In the genomic region with DNA sequence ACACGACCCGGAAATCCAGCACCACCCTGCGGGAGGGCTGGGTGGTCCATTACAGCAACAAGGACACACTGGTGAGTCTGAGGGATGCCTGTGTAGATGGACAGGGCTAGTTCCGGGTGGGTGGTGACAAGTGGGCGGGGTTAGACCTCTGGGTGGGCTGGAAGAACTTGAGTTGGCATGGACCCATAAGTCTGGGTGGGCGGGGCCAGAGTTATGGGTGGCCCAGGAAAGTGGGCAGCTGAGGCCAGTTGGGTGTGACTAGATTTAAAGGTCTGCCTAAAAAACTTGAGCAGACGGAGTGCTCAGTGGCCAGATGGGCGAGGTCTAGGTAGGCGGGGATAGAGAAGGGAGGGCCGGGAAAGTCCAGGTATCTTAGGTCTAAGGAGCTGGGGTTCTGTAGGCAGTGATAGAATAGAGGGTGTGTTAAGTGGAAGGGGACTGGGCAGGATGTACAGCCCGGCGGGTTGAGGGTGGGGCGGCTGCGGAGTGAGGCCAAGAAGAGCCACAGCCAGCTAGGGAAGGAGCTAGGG, we compare ENCODE assay signal across 14 mouse cellular contexts. TPM values are rescaled to one million over a fixed set of nuclear protein-coding genes. Genes with fewer than 3 reads are reported as not detected.
DNase-seq lines count a peak whose midpoint lies in the region; ATAC-seq and TF ChIP-seq lines count a peak whose summit lies in the region.
"Had no signal": no experiment of that assay in that cellular context is flagged by ENCODE, and none has a peak within 500 bp of the region (broad histone marks: within the 10 kb centered on the region; RNA-seq: fewer than 3 reads in every experiment).

No protein-coding gene starts in this region.

- TF ChIP-seq POLR2A in lung, adult 2 months (IDR thresholded peaks at IDR 0.05; ENCODE audit: borderline replicate concordance, extremely low read depth, low read depth, low read length) = no peak

- TF ChIP-seq CTCF in forebrain, postnatal 0 days (IDR thresholded peaks at IDR 0.05; ENCODE audit: low read depth) = no peak
- no peak for TF ChIP-seq CTCF in lung, adult 2 months (IDR thresholded peaks at IDR 0.05; ENCODE audit: insufficient read depth, low read length)

- H3K4me2 ChIP-seq in forebrain, postnatal 0 days (ENCODE audit: low read depth) = no peak overlapping the region
- H3K4me2 ChIP-seq in forebrain, embryonic 16.5 days (ENCODE audit: low read length) = no peak overlapping the region
- H3K4me2 ChIP-seq in stomach, embryonic 15.5 days = no peak overlapping the region
- H3K4me2 ChIP-seq: limb, embryonic 13.5 days had no signal

- no peaks in the 10 kb centered on the region for H3K9me3 ChIP-seq in forebrain, postnatal 0 days (ENCODE audit: low read length)
- no peaks in the 10 kb centered on the region for H3K9me3 ChIP-seq in forebrain, embryonic 16.5 days (ENCODE audit: control insufficient read depth, low read length)
- no peaks in the 10 kb centered on the region for H3K9me3 ChIP-seq in stomach, embryonic 15.5 days
- H3K9me3 ChIP-seq: G1E; hindbrain, embryonic 10.5 days; limb, embryonic 13.5 days had no signal

- no peaks in the 10 kb centered on the region for H3K4me1 ChIP-seq in forebrain, postnatal 0 days (ENCODE audit: insufficient read depth)
- H3K4me1 ChIP-seq in forebrain, embryonic 16.5 days (replicated peaks; ENCODE audit: control insufficient read depth, insufficient read depth, low read length) = 0 out of 2 replicates have a peak, but pooled peaks cover 2% of the 10 kb centered on the region
- H3K4me1 ChIP-seq in lung, adult 2 months (ENCODE audit: control insufficient read depth, insufficient read depth, low read length) = peaks cover 3% of the 10 kb centered on the region; the same call in 1 of the 2 replicates
- H3K4me1 ChIP-seq in stomach, embryonic 15.5 days = no peaks in the 10 kb centered on the region
- H3K4me1 ChIP-seq: limb, embryonic 13.5 days had no signal

- H3K4me3 ChIP-seq in forebrain, postnatal 0 days (ENCODE audit: low read depth, low read length) = no peak overlapping the region
- H3K4me3 ChIP-seq in forebrain, embryonic 16.5 days (replicated peaks; ENCODE audit: low read length) = no peak overlapping the region
- H3K4me3 ChIP-seq in lung, adult 2 months (replicated peaks; ENCODE audit: extremely low read depth, low read depth, low read length) = no peak overlapping the region
- H3K4me3 ChIP-seq in stomach, embryonic 15.5 days (replicated peaks) = no peak overlapping the region
- H3K4me3 ChIP-seq: hindbrain, embryonic 10.5 days; limb, embryonic 13.5 days had no signal

- DNase-seq in forebrain, postnatal 0 days = no peak
- DNase-seq in lung, adult 18-20 months = peak; percentile 47 to 63
- no peak for DNase-seq in lung, adult 2 months
- DNase-seq in kidney, postnatal 4 days = peak; percentile 49 to 65
- DNase-seq in right cerebral cortex, postnatal 4 days = no peak
- no peak for DNase-seq in thymus, postnatal 25 days
- DNase-seq: gastrocnemius, postnatal 25 days had no signal

- peaks cover 23% of the 10 kb centered on the region for H3K36me3 ChIP-seq in forebrain, postnatal 0 days (ENCODE audit: insufficient read depth)
- H3K36me3 ChIP-seq in forebrain, embryonic 16.5 days (ENCODE audit: control insufficient read depth, insufficient read depth) = peaks cover 9% of the 10 kb centered on the region
- peaks cover 56% of the 10 kb centered on the region for H3K36me3 ChIP-seq in stomach, embryonic 15.5 days

- no peaks in the 10 kb centered on the region for H3K27me3 ChIP-seq in forebrain, postnatal 0 days (ENCODE audit: insufficient read depth, low read length)
- H3K27me3 ChIP-seq in forebrain, embryonic 16.5 days (replicated peaks; ENCODE audit: control insufficient read depth, insufficient read depth, low read length) = no peaks in the 10 kb centered on the region
- H3K27me3 ChIP-seq in stomach, embryonic 15.5 days (replicated peaks) = no peaks in the 10 kb centered on the region
- H3K27me3 ChIP-seq: limb, embryonic 13.5 days had no signal

- ATAC-seq in forebrain, postnatal 0 days = 0 out of 2 replicates have a peak, but pooled peaks have one; percentile 12
- no peak for ATAC-seq in forebrain, embryonic 16.5 days
- peak; percentile 74 for ATAC-seq in stomach, embryonic 15.5 days (ENCODE audit: insufficient read depth, low FRiP score, low read depth)

- H3K9ac ChIP-seq in forebrain, postnatal 0 days = no peak overlapping the region
- H3K9ac ChIP-seq in forebrain, embryonic 16.5 days (replicated peaks; ENCODE audit: low read depth, low read length) = no peak overlapping the region
- no peak overlapping the region for H3K9ac ChIP-seq in stomach, embryonic 15.5 days
- H3K9ac ChIP-seq: limb, embryonic 13.5 days had no signal

- H3K27ac ChIP-seq in forebrain, postnatal 0 days (ENCODE audit: low read depth, low read length) = no peak overlapping the region
- no peak overlapping the region for H3K27ac ChIP-seq in forebrain, embryonic 16.5 days (ENCODE audit: low read length)
- H3K27ac ChIP-seq in stomach, embryonic 15.5 days = peak overlapping the region; percentile 46; the same call in 1 of the 2 replicates
- H3K27ac ChIP-seq: hindbrain, embryonic 10.5 days; limb, embryonic 13.5 days had no signal

- 87% methylated on average over 14 of the region's 14 CpGs for WGBS in forebrain, postnatal 0 days
- WGBS in forebrain, embryonic 16.5 days = 81% methylated on average over 14 of the region's 14 CpGs
- 54% methylated on average over 14 of the region's 14 CpGs for WGBS in lung, adult 2 months
- WGBS in stomach, embryonic 15.5 days = 70% methylated on average over 14 of the region's 14 CpGs

RNA-seq across cellular contexts. Expression of gene Prkd2, which starts 10.7 kb away (rescaled TPM):
- 2.9 and 3.9 TPM in 2 replicates for total RNA-seq in forebrain, postnatal 0 days (2014; rRNA removed)
- 2.7 and 4.0 TPM in 2 replicates for polyA plus RNA-seq in forebrain, postnatal 0 days (2015; fragmentation: Nextera tagmentation; extraction: Ambion mirVana)
- polyA plus RNA-seq in forebrain, embryonic 16.5 days (2015; fragmentation: Nextera tagmentation; extraction: Ambion mirVana) = 6.6 TPM in 2 replicates
- 97.2 and 121 TPM in 2 replicates for polyA plus RNA-seq in lung, adult 2 months (2012; rRNA removed)
- polyA plus RNA-seq in stomach, embryonic 15.5 days (2015; fragmentation: Nextera tagmentation; extraction: Ambion mirVana) = 11.6 and 12.2 TPM in 2 replicates

RNA-seq across cellular contexts. Expression of gene Dact3, which starts 21.8 kb away (rescaled TPM):
- total RNA-seq in forebrain, postnatal 0 days (2014; rRNA removed) = 69.0 and 70.3 TPM in 2 replicates
- 7.8 and 8.6 TPM in 2 replicates for polyA plus RNA-seq in forebrain, postnatal 0 days (2015; fragmentation: Nextera tagmentation; extraction: Ambion mirVana)
- polyA plus RNA-seq in forebrain, embryonic 16.5 days (2015; fragmentation: Nextera tagmentation; extraction: Ambion mirVana) = 2.1 and 2.6 TPM in 2 replicates
- 31.7 and 41.1 TPM in 2 replicates for polyA plus RNA-seq in lung, adult 2 months (2012; rRNA removed)
- 3.9 and 4.6 TPM in 2 replicates for polyA plus RNA-seq in stomach, embryonic 15.5 days (2015; fragmentation: Nextera tagmentation; extraction: Ambion mirVana)

RNA-seq across cellular contexts. Expression of gene Fkrp, which starts 36.8 kb away (rescaled TPM):
- total RNA-seq in forebrain, postnatal 0 days (2014; rRNA removed) = 40.0 and 54.6 TPM in 2 replicates
- polyA plus RNA-seq in forebrain, postnatal 0 days (2015; fragmentation: Nextera tagmentation; extraction: Ambion mirVana) = 31.7 and 37.8 TPM in 2 replicates
- 23.1 and 29.0 TPM in 2 replicates for polyA plus RNA-seq in forebrain, embryonic 16.5 days (2015; fragmentation: Nextera tagmentation; extraction: Ambion mirVana)
- 41.7 and 42.0 TPM in 2 replicates for polyA plus RNA-seq in lung, adult 2 months (2012; rRNA removed)
- polyA plus RNA-seq in stomach, embryonic 15.5 days (2015; fragmentation: Nextera tagmentation; extraction: Ambion mirVana) = 28.4 and 29.1 TPM in 2 replicates

RNA-seq across cellular contexts. Expression of gene Strn4, which starts 37.7 kb away (rescaled TPM):
- total RNA-seq in forebrain, postnatal 0 days (2014; rRNA removed) = 240 and 243 TPM in 2 replicates
- 168 and 169 TPM in 2 replicates for polyA plus RNA-seq in forebrain, postnatal 0 days (2015; fragmentation: Nextera tagmentation; extraction: Ambion mirVana)
- 189 and 204 TPM in 2 replicates for polyA plus RNA-seq in forebrain, embryonic 16.5 days (2015; fragmentation: Nextera tagmentation; extraction: Ambion mirVana)
- 164 and 180 TPM in 2 replicates for polyA plus RNA-seq in lung, adult 2 months (2012; rRNA removed)
- polyA plus RNA-seq in stomach, embryonic 15.5 days (2015; fragmentation: Nextera tagmentation; extraction: Ambion mirVana) = 87.2 and 89.4 TPM in 2 replicates

RNA-seq across cellular contexts. Expression of gene Gng8, which starts 38.2 kb away (rescaled TPM):
- not detected in 2 replicates for total RNA-seq in forebrain, postnatal 0 days (2014; rRNA removed)
- 9.3 and 16.4 TPM in 2 replicates for polyA plus RNA-seq in forebrain, postnatal 0 days (2015; fragmentation: Nextera tagmentation; extraction: Ambion mirVana)
- 1.9 and 4.5 TPM in 2 replicates for polyA plus RNA-seq in forebrain, embryonic 16.5 days (2015; fragmentation: Nextera tagmentation; extraction: Ambion mirVana)
- 12.5 and 27.7 TPM in 2 replicates for polyA plus RNA-seq in lung, adult 2 months (2012; rRNA removed)
- 8.9 and 9.8 TPM in 2 replicates for polyA plus RNA-seq in stomach, embryonic 15.5 days (2015; fragmentation: Nextera tagmentation; extraction: Ambion mirVana)
- total RNA-seq: common myeloid progenitor, adult 5-6 weeks; G1E; gastrocnemius, postnatal 25 days; megakaryocyte-erythroid progenitor cell, adult 5-6 weeks had no signal
- polyA plus RNA-seq: G1E had no signal

Comparison
In these comparisons a context has a peak if more than half of its experiments do, and no peak if none do; other contexts are left out.
1. DNase-seq: peak in lung, adult 18-20 months (2 of 2) and kidney, postnatal 4 days (2 of 2); none in forebrain, postnatal 0 days (single experiment), lung, adult 2 months (single experiment), right cerebral cortex, postnatal 4 days (single experiment) and thymus, postnatal 25 days (single experiment).